Mouse (Mus musculus): Measurements from ENCODE around the gene Pard3. TPM values are rescaled to one million over a fixed set of nuclear protein-coding genes. Genes with fewer than 3 reads are reported as not detected.
"Not testable (repeated sequence)": the region's sequence is repeated elsewhere in the genome, so short reads cannot be mapped to it uniquely, and the experiment has no call there.

Gene Pard3
- polyA plus RNA-seq, 1 experiment: 51.2 TPM

DNA sequence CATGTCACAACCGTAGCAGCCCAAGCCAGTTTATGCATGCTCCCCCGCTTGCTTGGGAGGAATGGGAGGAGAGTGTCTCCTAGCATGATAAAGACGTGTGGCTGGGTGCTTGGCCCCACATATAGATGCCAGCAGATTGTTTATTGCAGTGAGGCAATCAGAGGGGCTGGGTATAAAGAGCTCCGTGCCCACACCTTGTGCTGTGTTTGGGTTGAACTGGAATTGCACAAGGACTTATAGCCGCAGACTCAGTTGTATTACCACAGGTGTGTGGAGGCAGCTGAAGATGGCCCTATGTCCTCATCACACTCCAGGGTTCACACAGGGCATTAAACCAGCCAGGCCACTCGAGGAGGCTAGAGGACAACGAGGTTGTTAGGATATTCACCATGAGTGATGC is 98.2 kb downstream of the Pard3 start:
- no peak for TF ChIP-seq CTCF (conservative IDR thresholded peaks at IDR 0.05; ENCODE audit: insufficient read depth, insufficient read length, low read depth, low read length)
- no peak for TF ChIP-seq POLR2A (IDR thresholded peaks at IDR 0.05; ENCODE audit: low read depth, low read length)
- Histone ChIP-seq H3K27me3 (replicated peaks; ENCODE audit: control insufficient read depth, insufficient read depth, low read length) (no peaks in the 10 kb centered on the region), H3K36me3 (ENCODE audit: control insufficient read depth, insufficient read depth, low read length) (no peaks in the 10 kb centered on the region), H3K27ac (ENCODE audit: insufficient read depth, low read depth, low read length) (no peak overlapping the region), H3K4me3 (ENCODE audit: insufficient read depth, low read depth, low read length) (no peak overlapping the region), H3K4me1 (ENCODE audit: control insufficient read depth, insufficient read depth, low read length) (no peaks in the 10 kb centered on the region)
- DNase-seq: no peak
- 79% methylated on average over 7 of the region's 7 CpGs for WGBS

DNA sequence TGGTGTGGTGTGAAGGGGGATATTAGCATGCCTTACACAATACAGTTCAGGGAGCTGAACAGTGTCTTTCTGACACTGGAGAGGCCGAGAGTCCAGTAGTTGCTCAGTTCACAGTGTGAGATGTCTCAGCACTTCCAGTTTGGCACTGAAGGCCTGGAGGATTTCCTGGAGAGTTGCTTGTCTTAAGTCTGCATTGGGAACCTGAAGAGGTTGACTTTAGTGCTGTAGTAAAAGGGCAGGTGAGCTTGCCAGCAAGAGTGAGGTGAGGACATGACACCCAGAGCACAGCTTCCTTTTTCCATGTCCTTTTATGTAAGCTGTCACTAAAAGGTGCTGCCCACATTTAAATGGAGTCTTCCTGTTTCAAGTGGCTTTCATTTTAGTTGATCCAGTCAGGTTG is 99.1 kb downstream of the Pard3 start:
- WGBS: 78% methylated on average over 1 of the region's 1 CpGs
- Histone ChIP-seq H3K4me1 (ENCODE audit: control insufficient read depth, insufficient read depth, low read length) (0 out of 2 replicates have a peak, but pooled peaks cover under 1% of the 10 kb centered on the region), H3K27me3 (replicated peaks; ENCODE audit: control insufficient read depth, insufficient read depth, low read length) (no peaks in the 10 kb centered on the region), H3K4me3 (ENCODE audit: insufficient read depth, low read depth, low read length) (no peak overlapping the region), H3K36me3 (ENCODE audit: control insufficient read depth, insufficient read depth, low read length) (no peaks in the 10 kb centered on the region), H3K27ac (ENCODE audit: insufficient read depth, low read depth, low read length) (no peak overlapping the region)
- no peak for DNase-seq
- TF ChIP-seq POLR2A (IDR thresholded peaks at IDR 0.05; ENCODE audit: low read depth, low read length) (no peak), CTCF (conservative IDR thresholded peaks at IDR 0.05; ENCODE audit: insufficient read depth, insufficient read length, low read depth, low read length) (no peak)

DNA sequence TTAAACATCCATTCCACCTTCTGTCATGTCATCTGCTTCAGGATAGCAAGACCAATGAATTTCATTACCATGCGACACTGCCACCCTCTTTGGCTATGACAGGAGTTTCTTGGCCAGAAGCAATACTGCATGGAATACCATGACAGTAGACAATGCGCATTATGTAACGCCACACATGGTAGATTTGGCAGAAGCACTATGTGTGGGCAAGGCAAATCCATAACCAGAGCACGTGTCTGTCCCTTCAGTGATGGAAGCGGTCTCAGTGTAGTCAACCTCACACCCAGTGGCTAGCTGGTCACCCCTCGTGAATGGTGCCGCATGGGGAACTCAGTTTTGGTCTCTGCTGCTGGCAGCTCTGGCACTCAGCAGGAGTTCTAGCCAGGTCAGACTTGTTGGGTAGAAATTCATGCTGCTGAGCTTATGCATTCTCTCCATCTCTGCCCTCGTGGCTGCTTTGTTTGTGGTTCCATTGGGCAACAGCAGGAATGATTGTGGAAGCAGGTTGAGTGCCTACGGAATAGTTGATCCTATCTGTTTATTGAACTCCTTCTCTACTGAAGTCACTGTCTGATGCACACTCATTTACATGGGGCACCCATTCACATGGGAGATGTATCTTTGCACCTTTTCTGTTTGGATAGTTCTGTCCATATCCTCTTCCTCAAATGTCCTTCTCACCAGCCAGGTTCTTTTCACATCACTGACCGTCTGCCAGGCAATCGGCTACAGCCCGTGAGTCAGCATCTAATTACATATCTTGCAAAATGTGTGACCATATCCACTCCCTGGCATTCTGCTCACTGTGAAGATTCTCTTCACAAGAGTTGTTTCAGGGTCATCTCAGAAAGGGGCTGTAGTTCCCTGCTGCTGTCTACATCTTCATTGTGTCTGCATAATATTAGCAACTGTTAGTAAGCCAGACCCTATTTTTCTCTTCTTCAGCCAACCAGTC is 100.9 kb downstream of the Pard3 start:
- Histone ChIP-seq H3K36me3 (ENCODE audit: control insufficient read depth, insufficient read depth, low read length) (no peaks in the 10 kb centered on the region), H3K27ac (ENCODE audit: insufficient read depth, low read depth, low read length) (no peak overlapping the region), H3K27me3 (replicated peaks; ENCODE audit: control insufficient read depth, insufficient read depth, low read length) (no peaks in the 10 kb centered on the region), H3K4me1 (ENCODE audit: control insufficient read depth, insufficient read depth, low read length) (peaks cover 12% of the 10 kb centered on the region; the same call in 1 of the 2 replicates), H3K4me3 (ENCODE audit: insufficient read depth, low read depth, low read length) (no peak overlapping the region)
- DNase-seq: no peak
- whole genome bisulfite sequencing: 81% methylated on average over 12 of the region's 12 CpGs
- TF ChIP-seq CTCF (conservative IDR thresholded peaks at IDR 0.05; ENCODE audit: insufficient read depth, insufficient read length, low read depth, low read length) (no peak), POLR2A (IDR thresholded peaks at IDR 0.05; ENCODE audit: low read depth, low read length) (no peak)

DNA sequence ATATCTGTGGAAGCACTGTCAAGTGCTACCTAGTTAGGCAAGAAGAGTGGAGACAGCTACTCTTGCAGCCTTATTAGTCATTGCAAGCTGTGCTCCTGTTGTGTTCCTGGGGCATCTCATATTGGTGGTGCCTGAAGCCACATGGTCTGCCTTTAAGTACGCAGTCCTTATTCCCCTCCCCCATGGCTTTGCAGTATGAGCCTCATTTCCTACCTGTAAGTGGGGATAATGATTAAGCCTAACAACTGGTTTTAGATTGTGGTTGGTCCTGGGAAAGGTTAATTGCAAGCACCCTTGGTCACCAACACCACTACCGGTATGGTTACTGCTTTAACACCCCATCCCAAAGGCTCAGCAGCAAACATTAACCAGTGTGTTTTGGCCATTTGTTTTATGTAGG is 104.8 kb downstream of the Pard3 start:
- TF ChIP-seq CTCF (conservative IDR thresholded peaks at IDR 0.05; ENCODE audit: insufficient read depth, insufficient read length, low read depth, low read length) (no peak), POLR2A (IDR thresholded peaks at IDR 0.05; ENCODE audit: low read depth, low read length) (no peak)
- no peaks in the 10 kb centered on the region for H3K27me3 ChIP-seq (replicated peaks; ENCODE audit: control insufficient read depth, insufficient read depth, low read length)
- no peaks in the 10 kb centered on the region for H3K36me3 ChIP-seq (ENCODE audit: control insufficient read depth, insufficient read depth, low read length)
- WGBS: 27% methylated on average over 2 of the region's 2 CpGs
- peak; percentile 47 for DNase-seq
- peaks cover 17% of the 10 kb centered on the region; the same call in 1 of the 2 replicates for H3K4me1 ChIP-seq (ENCODE audit: control insufficient read depth, insufficient read depth, low read length)
- H3K4me3 ChIP-seq (ENCODE audit: insufficient read depth, low read depth, low read length): no peak overlapping the region
- no peak overlapping the region for H3K27ac ChIP-seq (ENCODE audit: insufficient read depth, low read depth, low read length)

DNA sequence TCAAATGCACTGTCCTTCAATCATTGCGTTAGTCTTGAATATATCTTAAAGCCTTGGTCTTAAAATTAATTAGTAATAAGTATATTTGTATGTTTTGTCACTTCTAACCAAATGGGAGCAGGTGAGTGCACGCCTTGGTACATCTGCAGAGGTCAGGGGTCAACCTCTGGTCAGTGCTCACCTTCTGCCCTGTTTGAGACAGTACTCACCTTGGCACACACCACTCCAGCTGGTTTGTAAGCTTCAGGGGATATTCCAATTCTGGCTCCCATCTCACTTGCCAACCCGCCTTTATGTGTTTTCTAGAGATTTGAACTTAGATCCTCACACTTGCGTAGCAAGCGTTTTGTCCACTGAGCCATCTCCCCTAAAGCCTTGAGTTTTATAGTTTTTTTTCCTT is 105.7 kb downstream of the Pard3 start:
- no peaks in the 10 kb centered on the region for H3K27me3 ChIP-seq (replicated peaks; ENCODE audit: control insufficient read depth, insufficient read depth, low read length)
- H3K27ac ChIP-seq (ENCODE audit: insufficient read depth, low read depth, low read length): no peak overlapping the region
- no peak overlapping the region for H3K4me3 ChIP-seq (ENCODE audit: insufficient read depth, low read depth, low read length)
- no peak for DNase-seq
- TF ChIP-seq POLR2A (IDR thresholded peaks at IDR 0.05; ENCODE audit: low read depth, low read length): no peak
- no peak for TF ChIP-seq CTCF (conservative IDR thresholded peaks at IDR 0.05; ENCODE audit: insufficient read depth, insufficient read length, low read depth, low read length)
- peaks cover 19% of the 10 kb centered on the region; the same call in 1 of the 2 replicates for H3K4me1 ChIP-seq (ENCODE audit: control insufficient read depth, insufficient read depth, low read length)
- H3K36me3 ChIP-seq (ENCODE audit: control insufficient read depth, insufficient read depth, low read length): no peaks in the 10 kb centered on the region
- 89% methylated on average over 5 of the region's 5 CpGs for WGBS

DNA sequence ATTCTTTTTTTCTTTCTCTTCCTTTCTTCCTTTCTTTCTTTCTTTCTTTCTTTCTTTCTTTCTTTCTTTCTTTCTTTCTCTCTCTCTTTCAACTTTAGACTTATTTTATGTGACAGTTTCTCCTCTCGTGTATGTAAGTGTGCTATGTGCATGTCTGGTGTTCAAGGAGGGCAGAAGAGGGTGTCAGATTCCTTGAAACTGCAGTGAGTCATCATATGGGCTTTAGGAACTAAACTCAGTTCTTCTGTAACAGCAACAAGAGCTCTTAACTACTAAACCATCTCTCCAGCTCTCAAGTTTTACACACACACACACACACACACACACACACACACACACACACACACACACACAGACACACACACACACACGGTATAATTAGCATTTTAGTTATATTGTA is 106.7 kb downstream of the Pard3 start:
- H3K27ac ChIP-seq (ENCODE audit: insufficient read depth, low read depth, low read length); H3K4me3 ChIP-seq (ENCODE audit: insufficient read depth, low read depth, low read length); H3K27me3 ChIP-seq (replicated peaks; ENCODE audit: control insufficient read depth, insufficient read depth, low read length); DNase-seq; H3K36me3 ChIP-seq (ENCODE audit: control insufficient read depth, insufficient read depth, low read length): not testable (repeated sequence)
- peaks cover 21% of the 10 kb centered on the region; the same call in 1 of the 2 replicates for H3K4me1 ChIP-seq (ENCODE audit: control insufficient read depth, insufficient read depth, low read length)
- WGBS: 63% methylated on average over 2 of the region's 2 CpGs

DNA sequence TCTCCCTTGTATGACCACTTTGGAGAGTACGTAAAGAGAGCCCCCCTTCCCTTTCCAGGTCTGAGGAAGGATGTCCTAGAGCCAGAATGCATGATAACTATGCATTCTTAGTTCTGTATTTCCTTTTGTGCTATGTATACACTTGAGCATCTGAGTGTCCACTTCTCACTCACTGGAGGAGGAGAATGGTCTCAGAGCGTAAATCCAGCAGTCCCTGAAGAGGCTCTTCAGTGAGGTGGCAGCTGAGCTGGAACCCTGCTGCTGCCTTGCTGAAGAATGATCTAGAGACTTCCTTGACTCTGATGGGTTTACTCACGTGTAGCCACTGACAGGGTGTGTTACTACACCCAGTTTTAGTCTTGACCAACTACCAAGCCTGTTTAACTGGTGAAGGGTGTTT is 107.2 kb downstream of the Pard3 start:
- 86% methylated on average over 3 of the region's 3 CpGs for WGBS
- no peak overlapping the region for H3K4me3 ChIP-seq (ENCODE audit: insufficient read depth, low read depth, low read length)
- no peaks in the 10 kb centered on the region for H3K27me3 ChIP-seq (replicated peaks; ENCODE audit: control insufficient read depth, insufficient read depth, low read length)
- no peak overlapping the region for H3K27ac ChIP-seq (ENCODE audit: insufficient read depth, low read depth, low read length)
- no peak for TF ChIP-seq POLR2A (IDR thresholded peaks at IDR 0.05; ENCODE audit: low read depth, low read length)
- TF ChIP-seq CTCF (conservative IDR thresholded peaks at IDR 0.05; ENCODE audit: insufficient read depth, insufficient read length, low read depth, low read length): no peak
- H3K36me3 ChIP-seq (ENCODE audit: control insufficient read depth, insufficient read depth, low read length): no peaks in the 10 kb centered on the region
- H3K4me1 ChIP-seq (ENCODE audit: control insufficient read depth, insufficient read depth, low read length): peaks cover 21% of the 10 kb centered on the region; the same call in 1 of the 2 replicates
- DNase-seq: no peak
